Mouse (Mus musculus) splenic B cell, adult 2 months (primary cell): ENCODE data around the gene C1d.
A peak's percentile ranks its signal among the peaks of the same experiment; 100 is the strongest.

ENCODE experiments used
- DNase-seq: peaks from one replicate; pipeline ENCODE4 v3.0.0-alpha.2; 2011; ENCODE audit warnings: low read depth, low spot score
- H3K27me3 ChIP-seq: 2 replicates; pipeline ENCODE4 v1.6.1; 2012; ENCODE audit warnings: mild to moderate bottlenecking, low read length, moderate library complexity, mixed read lengths; ENCODE audit not compliant: control insufficient read depth, poor library complexity, insufficient read depth, severe bottlenecking
- H3K36me3 ChIP-seq: 2 replicates; pipeline ENCODE4 v1.6.1; 2012; ENCODE audit warnings: mild to moderate bottlenecking, low read length, moderate library complexity, mixed read lengths; ENCODE audit not compliant: control insufficient read depth, poor library complexity, insufficient read depth, severe bottlenecking

C1d gene

DNA sequence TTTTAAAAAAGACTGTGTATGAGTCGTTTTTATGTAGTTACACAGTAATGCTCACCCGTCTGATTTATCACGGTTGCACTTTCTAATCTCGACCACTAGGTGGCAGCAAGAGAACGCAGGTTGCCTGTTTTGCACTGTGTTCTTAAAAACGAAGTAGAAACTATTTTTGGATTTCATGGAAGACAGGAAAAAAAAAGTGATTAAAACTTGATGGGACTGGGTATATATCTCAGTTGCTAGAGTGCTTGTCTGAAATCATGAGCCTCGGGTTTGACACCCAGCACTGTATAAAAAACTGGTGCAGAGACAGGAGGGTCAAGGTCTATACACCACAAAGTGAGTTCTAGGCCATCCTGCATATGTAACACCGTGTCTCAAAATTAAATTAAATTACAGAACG lies 22.6 kb downstream of the C1d start:
- Histone ChIP-seq H3K27me3 (no peaks in the 10 kb centered on the region), H3K36me3 (no peaks in the 10 kb centered on the region)
- DNase-seq: peak; percentile 70

- H3K27me3 ChIP-seq: no peaks in the 10 kb centered on the region
- no peaks in the 10 kb centered on the region for H3K36me3 ChIP-seq
- DNase-seq: peak; percentile 58
Observed at GRCm38 (mm10) chr11:17284055-17284454, 26.7 kb downstream of the C1d start.

DNA sequence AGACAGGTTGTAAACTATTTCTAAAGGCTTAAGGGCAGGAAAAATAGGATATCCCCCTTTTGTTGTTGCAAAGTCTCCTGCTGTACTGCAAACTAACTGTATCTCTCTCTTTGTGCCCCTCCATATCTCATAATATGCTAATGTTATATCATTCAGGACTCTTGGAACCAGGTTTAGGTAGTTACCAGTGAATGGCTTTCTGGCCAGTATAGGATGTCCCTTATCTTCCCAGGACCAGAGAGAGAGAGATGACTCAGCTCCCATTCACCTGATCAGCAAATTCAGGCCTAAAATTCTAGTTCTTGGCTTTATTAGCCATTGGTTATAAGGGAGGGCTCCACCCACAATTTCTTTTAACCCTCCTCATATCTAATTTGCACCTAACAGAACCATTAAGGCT lies 31.5 kb downstream of the C1d start:
- Histone ChIP-seq H3K36me3 (no peaks in the 10 kb centered on the region), H3K27me3 (no peaks in the 10 kb centered on the region)
- DNase-seq: no peak

- Histone ChIP-seq H3K36me3 (no peaks in the 10 kb centered on the region), H3K27me3 (no peaks in the 10 kb centered on the region)
- DNase-seq: no peak
Observed at GRCm38 (mm10) chr11:17306007-17306891, 48.9 kb downstream of the C1d start.

DNA sequence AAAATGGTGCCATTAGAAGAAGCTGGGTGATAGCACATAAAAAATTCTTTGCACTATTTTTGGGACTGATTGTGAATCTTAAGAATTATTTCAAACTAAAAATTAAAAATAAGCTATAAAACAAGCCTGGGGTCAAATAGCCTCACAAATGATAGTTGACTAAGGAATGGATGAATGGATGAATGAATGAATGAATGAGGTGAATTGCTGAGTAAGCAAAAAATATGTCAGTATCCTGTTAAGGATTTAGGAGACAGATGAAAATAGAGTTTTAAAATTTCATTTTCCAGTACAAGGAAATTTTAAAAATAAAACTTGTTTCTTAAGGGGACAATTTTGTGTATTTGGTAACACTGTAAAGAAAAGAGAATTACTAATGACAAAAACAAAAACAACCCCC lies 50.1 kb downstream of the C1d start:
- no peaks in the 10 kb centered on the region for H3K36me3 ChIP-seq
- no peaks in the 10 kb centered on the region for H3K27me3 ChIP-seq
- no peak for DNase-seq
